Mouse (Mus musculus): ENCODE results near the gene Epb42. TPM values are rescaled to one million over a fixed set of nuclear protein-coding genes. Genes with fewer than 3 reads are reported as not detected.
"Not testable (repeated sequence)": the region's sequence is repeated elsewhere in the genome, so short reads cannot be mapped to it uniquely, and the experiment has no call there.

Epb42 gene
- polyA plus RNA-seq, 1 experiment from 2014 or later, result 173 TPM

GRCm38 (mm10) chr2:120977926-120978692 is 58.8 kb downstream of the Epb42 start:
- Histone ChIP-seq H3K9me3 (replicated peaks; ENCODE audit: control insufficient read depth, low read length) (no peaks in the 10 kb centered on the region), H3K9ac (ENCODE audit: low read depth, low read length) (peak overlapping the region; percentile 95)
- ATAC-seq (ENCODE audit: low read depth), result no peak

GRCm38 (mm10) chr2:120976990-120977925 is 59.6 kb downstream of the Epb42 start, which contains the start of gene Tmem62:
Tmem62 (plus strand) TSS chr2:120977017.
- Histone ChIP-seq H3K9me3 (replicated peaks; ENCODE audit: control insufficient read depth, low read length) (no peaks in the 10 kb centered on the region), H3K4me3 (ENCODE audit: low read depth, low read length) (peak within 1 kb of the TSS; percentile 90), H3K36me3 (ENCODE audit: control insufficient read depth, insufficient read depth) (no peaks in the 10 kb centered on the region), H3K9ac (ENCODE audit: low read depth, low read length) (peak within 1 kb of the TSS; percentile 95), H3K4me1 (ENCODE audit: control insufficient read depth, low read depth, low read length) (peaks cover 23% of the 10 kb centered on the region), H3K27me3 (ENCODE audit: control insufficient read depth, insufficient read depth, low read depth, low read length) (no peaks in the 10 kb centered on the region), H3K4me2 (ENCODE audit: low read depth, low read length) (peak within 1 kb of the TSS; percentile 96), H3K27ac (ENCODE audit: low read length) (peak within 1 kb of the TSS; percentile 100)
- 1% methylated on average over 69 of the region's 71 CpGs for WGBS (ENCODE audit: insufficient replicate concordance)
- ATAC-seq (ENCODE audit: low read depth), result peak; percentile 81

More at GRCm38 (mm10) chr2:120977926-120978692, 58.8 kb downstream of the Epb42 start:
- no peaks in the 10 kb centered on the region for H3K27me3 ChIP-seq (ENCODE audit: control insufficient read depth, insufficient read depth, low read depth, low read length)
- 78% methylated on average over 8 of the region's 8 CpGs for WGBS (ENCODE audit: insufficient replicate concordance)
- peak overlapping the region; percentile 96 for H3K4me2 ChIP-seq (ENCODE audit: low read depth, low read length)
- H3K4me3 ChIP-seq (ENCODE audit: low read depth, low read length), result peak overlapping the region; percentile 90
- peak overlapping the region; percentile 100 for H3K27ac ChIP-seq (ENCODE audit: low read length)
- H3K36me3 ChIP-seq (ENCODE audit: control insufficient read depth, insufficient read depth), result no peaks in the 10 kb centered on the region
- H3K4me1 ChIP-seq (ENCODE audit: control insufficient read depth, low read depth, low read length), result peaks cover 20% of the 10 kb centered on the region

- Histone ChIP-seq H3K9me3 (replicated peaks; ENCODE audit: control insufficient read depth, low read length) (no peaks in the 10 kb centered on the region), H3K27me3 (ENCODE audit: control insufficient read depth, insufficient read depth, low read depth, low read length) (no peaks in the 10 kb centered on the region), H3K36me3 (ENCODE audit: control insufficient read depth, insufficient read depth) (no peaks in the 10 kb centered on the region), H3K27ac (ENCODE audit: low read length) (peak overlapping the region; percentile 28; the same call in 1 of the 2 replicates), H3K4me1 (ENCODE audit: control insufficient read depth, low read depth, low read length) (peaks cover 27% of the 10 kb centered on the region), H3K4me2 (ENCODE audit: low read depth, low read length) (peak overlapping the region; percentile 96), H3K4me3 (ENCODE audit: low read depth, low read length) (peak overlapping the region; percentile 90), H3K9ac (ENCODE audit: low read depth, low read length) (peak overlapping the region; percentile 42; the same call in 1 of the 2 replicates)
- WGBS (ENCODE audit: insufficient replicate concordance), result 43% methylated on average over 4 of the region's 4 CpGs
- ATAC-seq (ENCODE audit: low read depth), result no peak
Observed at GRCm38 (mm10) chr2:120976308-120976707, 60.6 kb downstream of the Epb42 start.

GRCm38 (mm10) chr2:120972964-120973363 is 63.9 kb downstream of the Epb42 start:
- H3K27ac ChIP-seq (ENCODE audit: low read length), result peak overlapping the region; percentile 38; the same call in 1 of the 2 replicates
- no peaks in the 10 kb centered on the region for H3K9me3 ChIP-seq (replicated peaks; ENCODE audit: control insufficient read depth, low read length)
- WGBS (ENCODE audit: insufficient replicate concordance), result 20% methylated on average over 5 of the region's 5 CpGs
- peak overlapping the region; percentile 61 for H3K4me2 ChIP-seq (ENCODE audit: low read depth, low read length)
- no peaks in the 10 kb centered on the region for H3K36me3 ChIP-seq (ENCODE audit: control insufficient read depth, insufficient read depth)
- no peak overlapping the region for H3K9ac ChIP-seq (ENCODE audit: low read depth, low read length)
- peaks cover 35% of the 10 kb centered on the region for H3K4me1 ChIP-seq (ENCODE audit: control insufficient read depth, low read depth, low read length)
- H3K4me3 ChIP-seq (ENCODE audit: low read depth, low read length), result peak overlapping the region; percentile 40
- no peak for ATAC-seq (ENCODE audit: low read depth)
- H3K27me3 ChIP-seq (ENCODE audit: control insufficient read depth, insufficient read depth, low read depth, low read length), result no peaks in the 10 kb centered on the region

GRCm38 (mm10) chr2:120972257-120972656 is 64.6 kb downstream of the Epb42 start:
- not testable (repeated sequence) for ATAC-seq (ENCODE audit: low read depth); H3K36me3 ChIP-seq (ENCODE audit: control insufficient read depth, insufficient read depth)
- WGBS (ENCODE audit: insufficient replicate concordance), result 81% methylated on average over 8 of the region's 8 CpGs

GRCm38 (mm10) chr2:120971766-120972165 is 65.1 kb downstream of the Epb42 start:
- peak overlapping the region; percentile 70; the same call in 1 of the 2 replicates for H3K4me2 ChIP-seq (ENCODE audit: low read depth, low read length)
- 79% methylated on average over 4 of the region's 4 CpGs for WGBS (ENCODE audit: insufficient replicate concordance)

More at GRCm38 (mm10) chr2:120972257-120972656, 64.6 kb downstream of the Epb42 start:
- not testable (repeated sequence) for H3K9me3 ChIP-seq (replicated peaks; ENCODE audit: control insufficient read depth, low read length); H3K4me2 ChIP-seq (ENCODE audit: low read depth, low read length); H3K9ac ChIP-seq (ENCODE audit: low read depth, low read length); H3K4me3 ChIP-seq (ENCODE audit: low read depth, low read length); H3K27me3 ChIP-seq (ENCODE audit: control insufficient read depth, insufficient read depth, low read depth, low read length); H3K27ac ChIP-seq (ENCODE audit: low read length)
- peaks cover 31% of the 10 kb centered on the region for H3K4me1 ChIP-seq (ENCODE audit: control insufficient read depth, low read depth, low read length)

GRCm38 (mm10) chr2:120970559-120971080 is 66.3 kb downstream of the Epb42 start, which contains the start of gene Ubr1:
Ubr1 (minus strand) TSS chr2:120970715.
- Histone ChIP-seq H3K27me3 (ENCODE audit: control insufficient read depth, insufficient read depth, low read depth, low read length) (no peaks in the 10 kb centered on the region), H3K27ac (ENCODE audit: low read length) (peak within 1 kb of the TSS; percentile 91), H3K9me3 (replicated peaks; ENCODE audit: control insufficient read depth, low read length) (no peaks in the 10 kb centered on the region), H3K4me3 (ENCODE audit: low read depth, low read length) (peak within 1 kb of the TSS; percentile 95), H3K4me1 (ENCODE audit: control insufficient read depth, low read depth, low read length) (peaks cover 23% of the 10 kb centered on the region), H3K9ac (ENCODE audit: low read depth, low read length) (peak within 1 kb of the TSS; percentile 96), H3K36me3 (ENCODE audit: control insufficient read depth, insufficient read depth) (no peaks in the 10 kb centered on the region), H3K4me2 (ENCODE audit: low read depth, low read length) (peak within 1 kb of the TSS; percentile 70)
- peak; percentile 88 for ATAC-seq (ENCODE audit: low read depth)
- WGBS (ENCODE audit: insufficient replicate concordance), result under 1% methylated on average over 39 of the region's 39 CpGs

More at GRCm38 (mm10) chr2:120971766-120972165, 65.1 kb downstream of the Epb42 start:
- no peaks in the 10 kb centered on the region for H3K36me3 ChIP-seq (ENCODE audit: control insufficient read depth, insufficient read depth)
- H3K27ac ChIP-seq (ENCODE audit: low read length), result no peak overlapping the region
- ATAC-seq (ENCODE audit: low read depth), result no peak
- no peaks in the 10 kb centered on the region for H3K9me3 ChIP-seq (replicated peaks; ENCODE audit: control insufficient read depth, low read length)
- H3K4me1 ChIP-seq (ENCODE audit: control insufficient read depth, low read depth, low read length), result peaks cover 31% of the 10 kb centered on the region
- H3K4me3 ChIP-seq (ENCODE audit: low read depth, low read length), result no peak overlapping the region
- H3K27me3 ChIP-seq (ENCODE audit: control insufficient read depth, insufficient read depth, low read depth, low read length), result no peaks in the 10 kb centered on the region
- H3K9ac ChIP-seq (ENCODE audit: low read depth, low read length), result no peak overlapping the region

- Histone ChIP-seq H3K4me2 (ENCODE audit: low read depth, low read length) (peak overlapping the region; percentile 70), H3K4me3 (ENCODE audit: low read depth, low read length) (peak overlapping the region; percentile 95), H3K4me1 (ENCODE audit: control insufficient read depth, low read depth, low read length) (peaks cover 23% of the 10 kb centered on the region), H3K36me3 (ENCODE audit: control insufficient read depth, insufficient read depth) (no peaks in the 10 kb centered on the region), H3K9me3 (replicated peaks; ENCODE audit: control insufficient read depth, low read length) (no peaks in the 10 kb centered on the region), H3K9ac (ENCODE audit: low read depth, low read length) (peak overlapping the region; percentile 96), H3K27ac (ENCODE audit: low read length) (peak overlapping the region; percentile 91), H3K27me3 (ENCODE audit: control insufficient read depth, insufficient read depth, low read depth, low read length) (no peaks in the 10 kb centered on the region)
- ATAC-seq (ENCODE audit: low read depth), result peak; percentile 49
- WGBS (ENCODE audit: insufficient replicate concordance), result under 1% methylated on average over 23 of the region's 23 CpGs
Observed at GRCm38 (mm10) chr2:120970045-120970539, 66.8 kb downstream of the Epb42 start.

All from liver, embryonic 16.5 days (tissue).